ENCODE assay signal across 8 mouse cellular contexts in the genomic region with DNA sequence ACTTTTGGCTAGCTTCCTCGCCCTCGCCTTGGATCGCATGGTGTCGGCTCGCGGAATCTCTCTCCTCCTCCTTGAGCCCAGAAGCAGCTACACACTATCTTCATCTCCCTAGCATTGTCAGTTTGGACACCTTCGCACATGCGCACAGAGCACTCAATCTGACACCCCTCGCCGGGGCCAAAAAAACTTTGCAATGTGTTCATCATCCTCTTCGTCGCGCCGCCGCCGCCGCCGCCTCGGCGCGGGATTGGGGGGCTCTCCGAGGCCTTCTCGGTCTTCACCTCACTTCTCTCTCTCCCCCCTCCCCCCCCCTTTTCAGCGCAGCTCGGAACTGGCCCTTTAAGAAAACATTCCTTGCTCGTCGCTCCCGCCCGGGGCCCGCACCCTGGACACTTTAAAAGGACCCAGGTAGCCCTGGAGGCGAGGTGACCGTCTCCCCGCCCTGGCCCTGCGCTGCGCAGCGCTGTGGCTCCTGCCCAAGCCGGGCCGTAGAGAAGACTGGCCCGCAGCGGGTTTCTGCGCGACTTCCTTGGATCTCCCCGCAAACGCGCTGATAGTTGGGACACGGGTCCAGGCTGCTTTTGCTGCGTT. TPM values are rescaled to one million over a fixed set of nuclear protein-coding genes. Genes with fewer than 3 reads are reported as not detected.
DNase-seq lines count a peak whose midpoint lies in the region; ATAC-seq lines count a peak whose summit lies in the region.

A gene (minus strand): TSS at position 153 of the 591 bp plus-strand sequence.

- peak within 1 kb of the TSS; percentile 99 for H3K9ac ChIP-seq in heart, embryonic 14.5 days (ENCODE audit: low read length)
- H3K9ac ChIP-seq in kidney, embryonic 16.5 days (replicated peaks; ENCODE audit: low read length), result peak within 1 kb of the TSS; percentile 87

- DNase-seq in right cerebral cortex, postnatal 25 days, result peak; percentile 40
- DNase-seq in right cerebral cortex, adult 18-20 months, result no peak
- peak; percentile 89 for DNase-seq in embryo, embryonic 11 days
- DNase-seq in lung, postnatal 14 days, result peak; percentile 59
- peak; percentile 54 for DNase-seq in testis, postnatal 10 days (ENCODE audit: low spot score)
- DNase-seq in spleen, adult 18-20 months, result no peak

- ATAC-seq in heart, embryonic 14.5 days (ENCODE audit: insufficient number of reproducible peaks, insufficient read depth, low FRiP score, low read depth), result peak; percentile 42
- ATAC-seq in kidney, embryonic 16.5 days (ENCODE audit: low FRiP score, low TSS enrichment), result peak; percentile 33

- peak within 1 kb of the TSS; percentile 91 to 97 for H3K27ac ChIP-seq in heart, embryonic 14.5 days (replicated peaks in 1 of 2; ENCODE audit: control insufficient read depth in 1 of 2, insufficient read depth in 1 of 2, low read depth in 2 of 2, low read length in 2 of 2)
- peak within 1 kb of the TSS; percentile 94 for H3K27ac ChIP-seq in kidney, embryonic 16.5 days (ENCODE audit: low read length)

- H3K9me3 ChIP-seq in heart, embryonic 14.5 days (ENCODE audit: control insufficient read depth, low read length), result no peaks in the 10 kb centered on the region
- H3K9me3 ChIP-seq in kidney, embryonic 16.5 days (ENCODE audit: low read length), result no peaks in the 10 kb centered on the region

- peak within 1 kb of the TSS; percentile 66 to 86 for H3K4me3 ChIP-seq in heart, embryonic 14.5 days (ENCODE audit: control insufficient read depth in 1 of 2, insufficient read depth in 1 of 2, low read depth in 1 of 2, low read length in 2 of 2)
- peak within 1 kb of the TSS; percentile 73 for H3K4me3 ChIP-seq in kidney, embryonic 16.5 days (ENCODE audit: low read length)

- peaks cover 52% of the 10 kb centered on the region for H3K27me3 ChIP-seq in heart, embryonic 14.5 days (ENCODE audit: control insufficient read depth, insufficient read depth, low read length)
- H3K27me3 ChIP-seq in kidney, embryonic 16.5 days (ENCODE audit: insufficient read depth, low read length), result peaks cover 98% of the 10 kb centered on the region

- H3K4me2 ChIP-seq in heart, embryonic 14.5 days (ENCODE audit: low read length), result peak within 1 kb of the TSS; percentile 84
- H3K4me2 ChIP-seq in kidney, embryonic 16.5 days (replicated peaks; ENCODE audit: low read depth, low read length), result peak within 1 kb of the TSS; percentile 88

- peaks cover 25 to 31% of the 10 kb centered on the region in 2 experiments for H3K4me1 ChIP-seq in heart, embryonic 14.5 days (ENCODE audit: control insufficient read depth in 2 of 2, insufficient read depth in 2 of 2, low read length in 2 of 2)
- H3K4me1 ChIP-seq in kidney, embryonic 16.5 days (ENCODE audit: insufficient read depth, low read length), result peaks cover 24% of the 10 kb centered on the region

- under 1% methylated on average over 47 of the region's 47 CpGs for WGBS in heart, embryonic 14.5 days
- WGBS in kidney, embryonic 16.5 days, result under 1% methylated on average over 47 of the region's 47 CpGs

- H3K36me3 ChIP-seq in heart, embryonic 14.5 days (ENCODE audit: control insufficient read depth, insufficient read depth, low read length), result no peaks in the 10 kb centered on the region
- H3K36me3 ChIP-seq in kidney, embryonic 16.5 days (ENCODE audit: insufficient read depth, low read length), result no peaks in the 10 kb centered on the region

RNA-seq across cellular contexts. Expression of the gene that starts here (rescaled TPM):
- 18.1 and 19.5 TPM in 2 replicates for polyA plus RNA-seq in heart, embryonic 14.5 days (2014; fragmentation: Nextera tagmentation; extraction: Ambion mirVana)
- polyA plus RNA-seq in kidney, embryonic 16.5 days (2015; fragmentation: Nextera tagmentation; extraction: Ambion mirVana), result 22.3 and 24.7 TPM in 2 replicates

Comparison
In these comparisons a context has a peak if more than half of its experiments do, and no peak if none do; other contexts are left out.
1. DNase-seq: peak in right cerebral cortex, postnatal 25 days (single experiment), embryo, embryonic 11 days (single experiment), lung, postnatal 14 days (single experiment) and testis, postnatal 10 days (single experiment); none in right cerebral cortex, adult 18-20 months (single experiment) and spleen, adult 18-20 months (0 of 2).